Mouse (Mus musculus): ENCODE measurements around the gene Hnf4a. TPM values are rescaled to one million over a fixed set of nuclear protein-coding genes. Genes with fewer than 3 reads are reported as not detected.

Hnf4a gene
- polyA plus RNA-seq, 1 experiment: 0.51 TPM

GRCm38 (mm10) chr2:163593636-163594282, 87.2 kb downstream of the Hnf4a start:
- no peak for DNase-seq (ENCODE audit: low spot score)

GRCm38 (mm10) chr2:163595119-163595518, 88.5 kb downstream of the Hnf4a start:
- no peak for DNase-seq (ENCODE audit: low spot score)

GRCm38 (mm10) chr2:163596057-163596872, 89.7 kb downstream of the Hnf4a start:
- DNase-seq (ENCODE audit: low spot score): no peak

GRCm38 (mm10) chr2:163596873-163597155, 90.2 kb downstream of the Hnf4a start:
- no peak for DNase-seq (ENCODE audit: low spot score)

GRCm38 (mm10) chr2:163597661-163598060, 91.1 kb downstream of the Hnf4a start:
- no peak for DNase-seq (ENCODE audit: low spot score)

GRCm38 (mm10) chr2:163599226-163599625, 92.6 kb downstream of the Hnf4a start:
- no peak for DNase-seq (ENCODE audit: low spot score)

GRCm38 (mm10) chr2:163601066-163601465, 94.5 kb downstream of the Hnf4a start:
- no peak for DNase-seq (ENCODE audit: low spot score)

GRCm38 (mm10) chr2:163601712-163602100, 95.1 kb downstream of the Hnf4a start:
- no peak for DNase-seq (ENCODE audit: low spot score)

- DNase-seq (ENCODE audit: low spot score): peak; percentile 77
These were observed 95.7 kb downstream of the Hnf4a start, which contains the start of gene Ttpal for GRCm38 (mm10) chr2:163602101-163602971. TSS of gene Ttpal (plus strand) at chr2:163602314.

- DNase-seq (ENCODE audit: low spot score): no peak
These were observed 99.6 kb downstream of the Hnf4a start for GRCm38 (mm10) chr2:163606161-163606560.

GRCm38 (mm10) chr2:163608008-163608407, 101.4 kb downstream of the Hnf4a start:
- DNase-seq (ENCODE audit: low spot score): no peak

- no peak for DNase-seq (ENCODE audit: low spot score)
These were observed 102.8 kb downstream of the Hnf4a start for GRCm38 (mm10) chr2:163609281-163609975.

- no peak for DNase-seq (ENCODE audit: low spot score)
These were observed 104.6 kb downstream of the Hnf4a start for GRCm38 (mm10) chr2:163611176-163611575.

- DNase-seq (ENCODE audit: low spot score): no peak
These were observed 106.6 kb downstream of the Hnf4a start for GRCm38 (mm10) chr2:163613206-163613605.

GRCm38 (mm10) chr2:163613990-163614389, 107.4 kb downstream of the Hnf4a start:
- DNase-seq (ENCODE audit: low spot score): no peak

- no peak for DNase-seq (ENCODE audit: low spot score)
These were observed 108.8 kb downstream of the Hnf4a start for GRCm38 (mm10) chr2:163615401-163615800.

GRCm38 (mm10) chr2:163615906-163616651, 109.5 kb downstream of the Hnf4a start:
- no peak for DNase-seq (ENCODE audit: low spot score)

- DNase-seq (ENCODE audit: low spot score): no peak
These were observed 110.1 kb downstream of the Hnf4a start for GRCm38 (mm10) chr2:163616652-163617227.

- DNase-seq (ENCODE audit: low spot score): no peak
These were observed 110.7 kb downstream of the Hnf4a start for GRCm38 (mm10) chr2:163617232-163617863.

- DNase-seq (ENCODE audit: low spot score): no peak
These were observed 111.3 kb downstream of the Hnf4a start for GRCm38 (mm10) chr2:163617874-163618273.

Data from urinary bladder, adult 2 months (tissue).